Mouse (Mus musculus): ENCODE measurements around the gene Pde6d.

DNA sequence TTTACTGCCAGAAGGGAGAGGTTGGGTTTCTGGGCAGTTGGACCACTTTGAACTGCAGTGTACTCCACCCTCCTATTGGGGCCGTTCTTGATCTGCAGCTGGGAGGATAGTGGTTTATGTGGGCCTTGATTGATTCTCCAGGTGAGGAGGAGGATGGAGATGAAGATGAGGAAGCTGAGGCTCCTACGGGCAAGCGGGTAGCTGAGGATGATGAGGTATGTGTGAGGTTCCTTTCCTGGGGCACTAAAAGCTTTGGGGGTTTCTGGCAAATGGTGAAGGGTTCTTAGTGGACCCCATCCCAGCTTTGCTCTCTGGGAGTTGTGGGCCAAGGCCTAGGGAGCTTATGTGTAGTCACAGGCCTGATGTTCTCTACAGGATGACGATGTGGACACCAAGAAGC, 52.8 kb downstream of the Pde6d start:
- no peak for TF ChIP-seq TAL1 (IDR thresholded peaks at IDR 0.05; ENCODE audit: low read length)
- no peak for TF ChIP-seq GATA1 (IDR thresholded peaks at IDR 0.05; ENCODE audit: low read length)

Data from erythroblast, embryonic 14.5 days (primary cell).